Mouse (Mus musculus) neural tube, embryonic 12.5 days (tissue): ENCODE results near the gene Best3. TPM values are rescaled to one million over a fixed set of nuclear protein-coding genes. Genes with fewer than 3 reads are reported as not detected.
"Not testable (repeated sequence)": the region's sequence is repeated elsewhere in the genome, so short reads cannot be mapped to it uniquely, and the experiment has no call there.

Experiments used
- ATAC-seq: fragments of 200-750 bp; cut with Nextera tagmentation; 2 replicates; pipeline ENCODE4 v1.8.0; 2017; ENCODE audit warnings: low read depth, mild to moderate bottlenecking, moderate TSS enrichment, moderate library complexity; ENCODE audit not compliant: low FRiP score
- H3K27ac ChIP-seq: fragments of 300-500 bp; sonication (generic); 2 replicates; pipeline ENCODE4 v1.5.1; 2016
- H3K27me3 ChIP-seq: fragments of 300-500 bp; sonication (generic); replicated peaks from 2 replicates; pipeline ENCODE4 v1.6.1; 2016; ENCODE audit warnings: mild to moderate bottlenecking
- H3K36me3 ChIP-seq: fragments of 300-500 bp; sonication (generic); 2 replicates; pipeline ENCODE4 v1.6.1; 2016; ENCODE audit warnings: mild to moderate bottlenecking
- H3K4me1 ChIP-seq: fragments of 300-500 bp; sonication (generic); 2 replicates; pipeline ENCODE4 v1.6.1; 2016
- H3K4me2 ChIP-seq: fragments of 300-500 bp; sonication (generic); replicated peaks from 2 replicates; pipeline ENCODE4 v1.6.1; 2016; ENCODE audit warnings: mild to moderate bottlenecking
- H3K4me3 ChIP-seq: fragments of 300-500 bp; sonication (generic); 2 replicates; pipeline ENCODE4 v1.5.1; 2016
- H3K9ac ChIP-seq: fragments of 300-500 bp; sonication (generic); 2 replicates; pipeline ENCODE4 v1.6.1; 2016; ENCODE audit warnings: mild to moderate bottlenecking
- H3K9me3 ChIP-seq: fragments of 300-500 bp; sonication (generic); 2 replicates; pipeline ENCODE4 v1.6.1; 2016; ENCODE audit warnings: mild to moderate bottlenecking
- WGBS: fragments of 180-500 bp; shearing (Covaris S2); methylation state at CpG from one replicate; pipeline ENCODE4 v1.1.7; 2016; 5-methylcytosine and 5-hydroxymethylcytosine counted together
- polyA plus RNA-seq: library from polyadenylated mRNA; unstranded; fragments of >200 nt; fragmentation: Nextera tagmentation; extraction: Ambion mirVana; gene quantifications from 2 replicates; pipeline ENCODE4 v1.2.1, GENCODE M21; 2016

Best3 gene
- polyA plus RNA-seq, 1 experiment from 2014 or later: 0.09 TPM

DNA sequence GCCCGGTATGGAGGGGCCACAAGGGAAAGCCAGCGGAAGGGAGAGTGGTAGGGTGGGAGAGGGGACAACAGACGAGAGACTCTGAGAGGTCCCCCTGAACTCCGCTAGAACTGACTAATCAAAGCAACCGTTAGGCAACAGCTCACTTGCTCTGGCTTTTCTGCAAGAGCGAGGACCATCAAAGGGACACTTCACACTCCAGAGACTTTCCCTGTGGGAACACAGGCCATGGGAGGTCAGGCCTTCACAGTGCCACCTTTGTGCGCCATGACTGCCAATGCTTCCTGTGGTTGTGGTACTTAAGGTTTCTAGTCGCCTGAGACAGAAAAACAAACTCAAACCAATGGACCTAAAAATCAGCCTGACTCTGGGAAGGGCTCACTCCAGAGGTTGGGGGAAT is 24.9 kb downstream of the Best3 start:
- Histone ChIP-seq H3K36me3 (no peaks in the 10 kb centered on the region), H3K9me3 (no peaks in the 10 kb centered on the region), H3K27ac (no peak overlapping the region), H3K27me3 (no peaks in the 10 kb centered on the region), H3K4me2 (no peak overlapping the region), H3K9ac (no peak overlapping the region), H3K4me1 (no peaks in the 10 kb centered on the region), H3K4me3 (no peak overlapping the region)
- 60% methylated on average over 8 of the region's 8 CpGs for WGBS
- ATAC-seq: no peak

DNA sequence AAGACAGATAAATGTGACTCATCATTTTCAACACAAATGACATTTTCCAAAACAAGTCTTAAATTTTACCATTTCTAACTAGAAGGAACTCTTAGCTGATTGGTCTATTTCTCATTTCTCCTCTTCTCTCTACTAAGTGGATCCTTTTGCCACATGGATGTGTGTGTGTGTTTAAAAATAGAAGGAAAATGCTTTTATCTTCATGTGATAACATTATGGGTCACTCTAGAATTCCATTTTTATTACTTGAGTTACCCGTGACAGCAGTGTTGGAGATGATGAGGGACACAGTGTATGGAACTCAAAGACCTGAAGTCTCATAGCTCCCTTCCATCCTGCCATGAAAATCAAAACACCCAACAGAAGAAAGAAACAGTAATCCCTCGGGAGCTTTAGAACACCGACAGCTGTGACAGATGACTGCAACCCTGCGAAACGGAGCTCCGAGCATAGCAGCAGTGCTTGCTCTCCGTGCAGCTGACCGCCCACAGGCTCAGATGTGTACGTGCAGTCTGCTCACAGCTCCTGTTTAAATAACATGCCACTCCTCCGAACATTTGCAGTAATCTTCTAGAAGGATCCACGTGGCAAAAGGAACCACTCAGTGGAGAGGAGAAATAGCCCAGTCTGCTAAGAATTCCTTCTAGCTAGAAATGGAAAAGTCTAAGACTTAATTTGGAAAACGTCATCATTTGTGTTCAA is 27.7 kb downstream of the Best3 start:
- Histone ChIP-seq H3K27ac (no peak overlapping the region), H3K36me3 (no peaks in the 10 kb centered on the region), H3K4me3 (no peak overlapping the region), H3K27me3 (no peaks in the 10 kb centered on the region), H3K9me3 (no peaks in the 10 kb centered on the region), H3K4me1 (peaks cover 3% of the 10 kb centered on the region; the same call in 1 of the 2 replicates), H3K4me2 (no peak overlapping the region), H3K9ac (no peak overlapping the region)
- WGBS: 28% methylated on average over 12 of the region's 12 CpGs
- peak; percentile 92 for ATAC-seq

- no peak overlapping the region for H3K4me3 ChIP-seq
- no peak overlapping the region for H3K27ac ChIP-seq
- no peak for ATAC-seq
- H3K9me3 ChIP-seq: no peaks in the 10 kb centered on the region
- no peaks in the 10 kb centered on the region for H3K36me3 ChIP-seq
- H3K4me2 ChIP-seq: no peak overlapping the region
- WGBS: 85% methylated on average over 5 of the region's 5 CpGs
- H3K9ac ChIP-seq: no peak overlapping the region
- no peaks in the 10 kb centered on the region for H3K27me3 ChIP-seq
- H3K4me1 ChIP-seq: peaks cover 4% of the 10 kb centered on the region; the same call in 1 of the 2 replicates
These were observed 28.5 kb downstream of the Best3 start for GRCm38 (mm10) chr10:117014565-117014964.

DNA sequence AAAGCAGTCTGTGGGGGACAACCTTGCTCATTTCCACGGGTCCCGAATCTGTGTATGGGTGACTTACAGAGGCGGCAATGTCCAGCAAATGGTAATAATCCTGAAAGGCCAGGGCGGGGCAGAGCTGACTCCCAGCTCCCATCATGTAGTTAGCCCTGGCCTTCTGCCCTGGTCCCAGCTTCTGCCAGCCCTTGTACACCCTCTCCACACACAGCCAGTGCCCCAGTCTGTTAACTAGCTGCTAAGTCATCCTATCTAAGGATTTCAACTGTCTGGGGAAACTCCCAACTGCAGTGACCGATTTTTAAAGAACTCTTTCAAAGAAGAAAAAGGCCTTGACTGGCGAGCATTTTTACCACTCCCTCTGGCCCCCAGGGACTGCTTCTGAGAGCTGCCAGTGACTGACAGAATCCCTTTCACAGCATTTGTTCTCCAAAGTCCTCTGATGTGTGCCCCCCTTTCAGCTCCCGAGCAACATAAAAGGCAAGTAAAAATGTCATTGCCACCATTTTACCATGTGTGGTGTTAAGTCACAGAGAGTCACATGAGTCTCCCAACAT is 32.2 kb downstream of the Best3 start:
- Histone ChIP-seq H3K27me3 (no peaks in the 10 kb centered on the region), H3K9ac (0 out of 2 replicates have a peak overlapping the region, but pooled peaks have one; percentile 17), H3K9me3 (no peaks in the 10 kb centered on the region), H3K4me2 (no peak overlapping the region), H3K4me1 (peaks cover 11% of the 10 kb centered on the region), H3K27ac (no peak overlapping the region), H3K4me3 (no peak overlapping the region), H3K36me3 (no peaks in the 10 kb centered on the region)
- no peak for ATAC-seq
- WGBS: 55% methylated on average over 7 of the region's 7 CpGs

DNA sequence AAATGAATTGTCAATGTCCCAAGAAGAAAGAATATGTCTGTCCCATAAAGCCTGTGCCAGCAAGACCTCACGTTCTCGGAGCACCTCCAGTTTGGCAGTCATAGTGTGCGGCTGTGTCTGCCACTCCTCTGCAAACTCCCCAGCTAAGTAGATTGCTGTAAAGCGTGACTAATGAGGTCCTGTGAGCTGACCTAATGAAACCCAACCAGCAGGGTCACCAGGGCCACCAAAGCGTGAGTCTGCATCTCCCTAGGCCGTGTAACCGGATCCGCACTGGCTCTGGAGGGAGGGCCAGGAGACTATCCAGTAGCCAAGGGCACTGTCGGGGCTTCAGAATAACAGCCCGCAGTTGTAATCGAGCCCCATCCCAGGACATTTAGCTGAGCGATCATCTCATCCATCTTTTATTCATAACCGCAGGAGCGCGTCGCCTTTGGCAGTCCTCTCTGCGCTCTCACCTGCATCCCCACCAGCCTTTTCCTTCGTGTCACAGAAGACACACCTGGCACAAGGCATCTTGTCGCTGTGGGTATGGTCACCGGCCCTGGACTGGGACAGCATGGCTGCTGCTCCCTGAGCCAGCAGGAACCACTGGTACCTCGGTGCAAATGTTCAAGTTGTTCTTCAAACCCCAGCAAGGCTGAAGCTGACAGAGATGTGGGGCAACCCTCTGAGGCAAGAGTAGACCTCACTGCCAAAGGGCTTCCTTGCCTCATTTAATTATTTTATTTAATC is 35.1 kb downstream of the Best3 start:
- no peaks in the 10 kb centered on the region for H3K36me3 ChIP-seq
- H3K27me3 ChIP-seq: no peaks in the 10 kb centered on the region
- peak overlapping the region; percentile 22; the same call in 1 of the 2 replicates for H3K4me2 ChIP-seq
- H3K9me3 ChIP-seq: no peaks in the 10 kb centered on the region
- WGBS: 18% methylated on average over 21 of the region's 21 CpGs
- H3K4me3 ChIP-seq: no peak overlapping the region
- H3K9ac ChIP-seq: no peak overlapping the region
- H3K27ac ChIP-seq: no peak overlapping the region
- H3K4me1 ChIP-seq: peaks cover 11% of the 10 kb centered on the region
- ATAC-seq: no peak

- H3K27me3 ChIP-seq: no peaks in the 10 kb centered on the region
- H3K4me3 ChIP-seq: no peak overlapping the region
- WGBS: 69% methylated on average over 16 of the region's 16 CpGs
- H3K4me2 ChIP-seq: peak overlapping the region; percentile 24; the same call in 1 of the 2 replicates
- no peaks in the 10 kb centered on the region for H3K36me3 ChIP-seq
- H3K9ac ChIP-seq: no peak overlapping the region
- peaks cover 9% of the 10 kb centered on the region for H3K4me1 ChIP-seq
- no peaks in the 10 kb centered on the region for H3K9me3 ChIP-seq
- H3K27ac ChIP-seq: no peak overlapping the region
- no peak for ATAC-seq
These were observed 37.6 kb downstream of the Best3 start for GRCm38 (mm10) chr10:117023693-117024092.

DNA sequence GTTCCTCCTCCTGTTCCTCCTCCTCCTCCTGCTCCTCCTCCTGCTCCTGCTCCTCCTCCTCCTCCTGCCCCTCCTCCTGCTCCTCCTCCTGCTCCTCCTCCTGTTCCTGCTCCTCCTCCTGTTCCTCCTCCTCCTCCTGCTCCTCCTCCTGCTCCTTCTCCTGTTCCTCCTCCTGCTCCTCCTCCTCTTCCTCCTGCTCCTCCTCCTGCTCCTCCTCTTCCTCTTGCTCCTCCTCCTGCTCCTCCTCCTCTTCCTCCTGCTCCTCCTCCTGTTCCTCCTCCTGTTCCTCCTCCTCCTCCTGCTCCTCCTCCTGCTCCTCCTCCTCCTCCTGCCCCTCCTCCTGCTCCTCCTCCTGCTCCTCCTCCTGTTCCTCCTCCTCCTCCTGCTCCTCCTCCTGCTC is 39.7 kb downstream of the Best3 start:
- not testable (repeated sequence) for H3K4me2 ChIP-seq, H3K27me3 ChIP-seq, H3K4me3 ChIP-seq, ATAC-seq, H3K9me3 ChIP-seq, H3K27ac ChIP-seq, H3K9ac ChIP-seq, H3K4me1 ChIP-seq, H3K36me3 ChIP-seq

DNA sequence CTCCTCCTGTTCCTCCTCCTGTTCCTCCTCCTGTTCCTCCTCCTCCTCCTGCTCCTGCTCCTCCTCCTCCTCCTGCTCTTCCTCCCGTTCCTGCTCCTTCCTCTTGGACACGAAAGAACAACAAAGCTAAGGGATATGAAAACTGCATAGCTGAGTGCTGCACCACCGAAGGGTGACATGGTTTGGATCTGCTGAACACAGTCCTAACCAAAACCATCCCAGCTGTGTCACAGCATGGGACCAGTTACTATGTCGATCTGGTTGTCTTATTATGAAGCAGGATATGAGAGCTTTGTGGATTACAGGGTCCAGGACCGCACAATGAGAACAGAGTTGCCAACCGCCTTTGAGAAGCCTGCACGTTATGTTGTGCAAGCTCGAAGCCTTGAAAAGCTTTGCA is 40.1 kb downstream of the Best3 start:
- Histone ChIP-seq H3K27me3 (no peaks in the 10 kb centered on the region), H3K4me2 (no peak overlapping the region), H3K36me3 (no peaks in the 10 kb centered on the region), H3K27ac (no peak overlapping the region), H3K4me1 (peaks cover 3% of the 10 kb centered on the region; the same call in 1 of the 2 replicates), H3K9me3 (no peaks in the 10 kb centered on the region), H3K9ac (no peak overlapping the region), H3K4me3 (no peak overlapping the region)
- ATAC-seq: no peak
- WGBS: 80% methylated on average over 8 of the region's 8 CpGs

- H3K9me3 ChIP-seq: no peaks in the 10 kb centered on the region
- H3K27me3 ChIP-seq: no peaks in the 10 kb centered on the region
- no peaks in the 10 kb centered on the region for H3K36me3 ChIP-seq
- H3K4me3 ChIP-seq: no peak overlapping the region
- 92% methylated on average over 3 of the region's 3 CpGs for WGBS
- no peak overlapping the region for H3K4me2 ChIP-seq
- no peaks in the 10 kb centered on the region for H3K4me1 ChIP-seq
- no peak overlapping the region for H3K27ac ChIP-seq
- no peak for ATAC-seq
- H3K9ac ChIP-seq: no peak overlapping the region
These were observed 45.0 kb downstream of the Best3 start for GRCm38 (mm10) chr10:117031160-117031559.

DNA sequence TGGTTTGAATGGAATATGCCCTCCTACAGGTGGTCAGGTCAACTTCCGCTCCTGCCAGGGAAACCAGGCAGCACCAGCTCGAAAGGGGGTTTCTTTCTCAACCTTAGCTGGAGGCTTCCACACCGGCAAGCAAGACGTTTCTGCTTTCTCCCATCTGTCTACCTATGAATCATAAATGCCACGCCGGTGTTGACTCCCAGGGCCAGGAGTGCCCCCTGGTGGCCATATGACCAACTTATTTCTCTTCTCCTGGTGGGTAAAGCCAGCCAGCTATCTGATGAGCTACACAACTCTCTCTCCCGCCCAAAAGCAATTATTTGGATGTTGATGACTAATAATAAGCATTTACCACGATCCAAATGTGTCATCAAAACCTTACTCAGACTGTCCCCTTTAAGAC is 47.7 kb downstream of the Best3 start:
- ATAC-seq: no peak
- no peak overlapping the region for H3K27ac ChIP-seq
- H3K27me3 ChIP-seq: no peaks in the 10 kb centered on the region
- H3K9ac ChIP-seq: no peak overlapping the region
- no peaks in the 10 kb centered on the region for H3K4me1 ChIP-seq
- WGBS: 27% methylated on average over 8 of the region's 8 CpGs
- H3K4me2 ChIP-seq: no peak overlapping the region
- H3K9me3 ChIP-seq: no peaks in the 10 kb centered on the region
- no peaks in the 10 kb centered on the region for H3K36me3 ChIP-seq
- no peak overlapping the region for H3K4me3 ChIP-seq

DNA sequence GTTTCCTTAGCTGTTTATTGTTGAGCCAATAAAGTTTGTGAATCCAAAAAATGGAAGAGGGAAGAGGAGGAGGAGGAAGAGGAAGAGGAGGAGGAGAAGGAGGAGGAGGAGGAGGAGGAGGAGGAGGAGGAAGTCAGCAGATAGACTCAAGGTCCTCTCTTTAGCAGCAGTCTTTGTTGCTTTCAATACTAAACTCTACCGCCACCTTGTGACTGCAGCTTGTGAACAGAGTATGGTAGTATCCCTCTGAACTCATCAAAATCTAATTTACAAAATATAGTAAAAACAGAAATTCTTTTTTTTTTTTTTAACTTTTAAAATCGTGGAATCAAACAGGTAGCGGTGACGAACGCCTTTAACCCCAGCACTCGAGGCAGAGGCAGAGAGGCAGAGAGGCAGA is 54.2 kb downstream of the Best3 start:
- H3K4me3 ChIP-seq: no peak overlapping the region
- 68% methylated on average over 6 of the region's 6 CpGs for WGBS
- H3K27me3 ChIP-seq: no peaks in the 10 kb centered on the region
- no peak overlapping the region for H3K9ac ChIP-seq
- ATAC-seq: no peak
- peaks cover 2% of the 10 kb centered on the region; the same call in 1 of the 2 replicates for H3K4me1 ChIP-seq
- H3K9me3 ChIP-seq: no peaks in the 10 kb centered on the region
- no peak overlapping the region for H3K4me2 ChIP-seq
- H3K36me3 ChIP-seq: no peaks in the 10 kb centered on the region
- H3K27ac ChIP-seq: no peak overlapping the region

- Histone ChIP-seq H3K4me3 (no peak overlapping the region), H3K4me1 (peaks cover 7% of the 10 kb centered on the region; the same call in 1 of the 2 replicates), H3K9me3 (no peaks in the 10 kb centered on the region), H3K36me3 (no peaks in the 10 kb centered on the region), H3K9ac (no peak overlapping the region), H3K27me3 (no peaks in the 10 kb centered on the region), H3K27ac (no peak overlapping the region), H3K4me2 (no peak overlapping the region)
- ATAC-seq: no peak
- 93% methylated on average over 14 of the region's 14 CpGs for WGBS
These were observed 56.2 kb downstream of the Best3 start for GRCm38 (mm10) chr10:117042295-117042694.
